Mouse (Mus musculus) forelimb bud, embryonic 11.5 days (tissue): ENCODE results near the gene Olfr362.
"Not testable (repeated sequence)": the region's sequence is repeated elsewhere in the genome, so short reads cannot be mapped to it uniquely, and the experiment has no call there.

Experiments
- DNase-seq: peaks from one replicate; pipeline ENCODE4 v3.0.0-alpha.2; 2012; ENCODE audit warnings: low read depth, low spot score

Gene Olfr362

DNA sequence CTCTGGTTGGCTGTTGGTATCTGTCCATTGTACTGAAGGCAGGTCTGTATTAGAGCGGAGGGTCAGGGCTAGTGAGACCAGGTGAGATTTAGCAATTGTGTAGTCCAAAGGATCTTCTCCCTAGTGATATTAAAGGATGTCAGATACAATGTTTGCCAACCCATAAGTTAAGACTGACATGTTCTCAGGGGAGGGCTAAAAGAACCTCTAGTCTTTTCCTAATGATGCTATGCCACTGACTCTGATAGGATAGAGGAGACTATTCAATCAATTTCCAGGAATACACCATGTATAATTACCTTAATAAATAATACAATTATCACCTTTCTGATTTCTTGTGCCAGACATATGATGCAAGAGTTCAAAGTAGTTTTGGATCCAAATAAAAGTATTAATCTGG lies at the start of gene Olfr362:
Olfr362 (minus strand) TSS at position 101 of the 400 bp plus-strand sequence.
- DNase-seq: no peak

GRCm38 (mm10) chr2:37139022-37139421 lies 21.3 kb upstream of the Olfr362 start, which contains the start of gene Olfr364-ps1:
Olfr364-ps1 (plus strand) TSS chr2:37139322.
- no peak for DNase-seq

GRCm38 (mm10) chr2:37089190-37089589 lies 28.5 kb downstream of the Olfr362 start, which contains the start of gene Olfr361:
Olfr361 (minus strand) TSS chr2:37089290.
- not testable (repeated sequence) for DNase-seq

DNA sequence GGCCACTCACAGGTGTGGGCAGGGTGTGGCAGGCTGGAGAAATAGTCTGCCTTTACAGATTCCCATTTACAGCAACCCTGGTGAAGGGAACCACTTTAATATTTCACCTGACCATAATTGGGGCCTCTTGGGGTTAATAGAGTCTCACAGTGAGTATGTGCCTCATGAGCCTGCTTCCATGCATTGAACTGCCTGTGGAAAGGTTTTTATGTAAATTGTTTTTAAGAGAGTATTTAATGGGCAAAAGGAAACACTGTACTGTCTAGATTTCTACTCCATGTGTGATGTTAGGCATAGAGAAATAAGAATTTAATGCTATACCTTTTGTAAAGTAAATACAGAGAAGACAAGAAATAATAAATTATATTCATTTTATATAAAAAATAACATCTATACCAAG lies 52.3 kb downstream of the Olfr362 start, which contains the start of gene Olfr360:
Olfr360 (plus strand) TSS at position 301 of the 400 bp plus-strand sequence.
- no peak for DNase-seq
